Mouse (Mus musculus) cerebellum, adult 18-20 months (tissue): ENCODE results near the gene Gm49322.
A peak's percentile ranks its signal among the peaks of the same experiment; 100 is the strongest.

Source experiments
- DNase-seq, 2 experiments: peaks; one replicate each; pipeline ENCODE4 v3.0.0; 2021

The Gm49322 gene

DNA sequence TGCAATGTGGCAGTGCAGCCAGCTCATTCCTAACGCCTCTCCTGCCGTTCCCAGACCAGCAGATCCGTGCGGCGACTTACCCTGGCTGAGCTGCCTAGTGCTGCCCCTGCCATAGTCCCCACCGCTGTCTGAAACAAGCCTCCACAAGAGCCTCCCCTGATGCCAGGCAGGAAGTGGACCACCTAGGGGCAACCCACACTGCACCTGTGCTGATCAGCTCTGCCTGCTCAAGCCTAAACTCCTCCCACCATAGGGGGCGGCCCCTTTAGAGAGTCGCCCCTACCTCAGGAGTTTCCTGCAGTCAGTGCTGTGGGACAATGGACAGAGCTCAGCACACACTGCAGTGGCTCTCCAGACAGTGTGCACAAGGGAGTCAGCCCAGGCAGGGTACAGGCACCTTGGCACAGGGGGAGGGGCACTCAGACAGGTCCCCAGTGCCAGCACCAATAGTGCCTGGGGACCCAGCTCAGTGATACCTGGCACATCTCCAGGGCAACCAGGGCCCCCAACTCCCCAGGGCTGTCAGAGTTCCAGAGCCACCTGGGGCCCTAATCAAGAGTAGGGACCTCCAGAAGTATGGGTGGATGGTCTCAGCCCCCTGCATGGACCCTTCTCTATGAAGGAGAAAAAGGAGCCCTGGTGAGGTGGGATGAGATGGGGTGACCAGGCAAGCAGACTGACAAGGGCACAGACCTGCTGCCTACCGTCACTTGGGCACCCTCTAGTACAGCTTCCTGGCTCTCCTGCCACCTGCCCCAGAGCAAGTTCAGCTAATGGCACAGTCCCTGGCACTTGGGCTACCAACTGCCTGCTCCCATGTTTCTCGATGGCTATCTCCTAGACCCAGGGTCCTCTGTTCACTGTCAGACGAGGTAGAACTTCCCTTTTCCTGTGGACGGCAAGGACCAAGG lies 20.9 kb upstream of the Gm49322 start:
- DNase-seq = peak in 1 of 2 experiments; percentile 21

DNA sequence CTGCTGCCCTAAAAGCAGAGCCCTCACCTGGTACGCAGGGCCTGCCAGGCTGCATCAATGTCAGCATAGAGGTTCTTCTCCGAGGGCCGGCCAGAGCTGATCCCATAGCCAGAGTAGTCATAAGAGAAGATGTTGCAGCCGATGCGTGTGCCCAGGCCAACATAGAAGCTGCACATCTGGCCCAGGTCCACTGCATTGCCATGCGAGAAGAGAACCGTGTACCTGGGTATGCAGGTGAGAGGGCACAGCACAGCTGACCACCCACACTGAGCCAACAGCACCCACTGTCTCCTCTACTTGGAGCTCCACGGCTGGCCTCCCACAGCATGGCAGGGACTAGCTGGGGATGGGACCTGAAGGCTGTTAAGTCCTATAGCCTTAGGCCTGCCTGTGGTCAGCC lies 20.2 kb upstream of the Gm49322 start:
- DNase-seq = no peak

DNA sequence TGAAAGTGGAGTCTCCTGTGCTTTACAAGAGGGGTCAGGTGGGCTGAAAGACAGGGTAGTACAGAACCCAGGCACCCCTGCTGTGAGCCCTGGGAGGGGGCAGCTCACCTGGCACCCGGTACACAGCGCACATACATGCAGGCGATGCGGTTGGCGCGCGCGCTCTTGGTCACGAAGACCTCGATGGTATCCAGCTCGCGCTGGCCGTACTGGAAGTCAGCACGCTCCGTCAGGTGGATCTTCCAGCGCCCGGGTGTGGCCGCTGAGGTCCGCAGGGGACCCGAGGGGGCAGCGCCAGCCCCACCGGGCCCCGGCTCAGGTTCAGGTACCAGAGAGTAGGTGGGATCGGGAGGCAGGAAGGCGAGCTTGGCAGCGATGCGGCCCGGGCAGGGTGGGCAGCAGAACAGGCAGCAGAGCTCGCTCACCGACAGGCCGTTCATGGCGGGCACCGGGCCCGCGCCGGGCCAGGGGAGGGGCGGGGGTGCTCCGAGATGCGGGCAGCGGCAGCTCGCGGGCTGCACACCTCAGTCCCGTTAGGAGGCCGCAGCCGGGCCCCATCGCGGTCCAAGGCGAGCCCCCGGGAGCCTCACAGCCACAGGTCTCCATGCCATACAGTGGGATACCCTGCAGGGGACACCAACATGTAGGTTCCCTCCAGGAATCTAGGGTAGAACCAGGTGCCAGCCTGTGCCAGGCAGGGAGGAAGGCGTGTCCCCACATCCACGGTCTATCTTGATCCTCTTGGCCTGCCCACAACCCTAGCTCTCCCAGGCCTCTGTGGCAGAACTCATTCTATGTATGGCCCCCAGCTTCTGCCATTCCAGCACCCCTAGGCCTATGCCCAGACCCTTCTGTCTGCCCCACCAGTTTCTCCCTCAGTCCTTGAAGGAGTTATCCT lies 19.2 kb upstream of the Gm49322 start:
- DNase-seq = peak in 1 of 2 experiments; percentile 38

DNA sequence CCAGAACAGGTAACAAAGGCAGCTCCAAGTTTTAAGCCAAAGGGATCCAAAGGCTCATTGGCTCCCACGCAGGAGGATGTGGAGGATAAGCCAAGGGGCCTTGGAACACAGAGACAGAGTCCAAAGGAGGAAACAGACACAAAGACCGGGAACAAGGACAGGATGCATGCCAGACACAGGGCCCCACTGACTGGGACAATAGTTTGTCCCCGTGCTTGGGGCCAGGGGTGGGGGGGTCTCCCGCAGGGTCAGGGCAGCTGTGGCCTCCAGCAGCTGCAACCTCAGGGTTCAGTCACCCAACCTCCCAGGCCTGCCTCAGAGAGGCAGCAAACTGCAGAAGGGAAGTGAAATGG lies 18.5 kb upstream of the Gm49322 start:
- DNase-seq = no peak

DNA sequence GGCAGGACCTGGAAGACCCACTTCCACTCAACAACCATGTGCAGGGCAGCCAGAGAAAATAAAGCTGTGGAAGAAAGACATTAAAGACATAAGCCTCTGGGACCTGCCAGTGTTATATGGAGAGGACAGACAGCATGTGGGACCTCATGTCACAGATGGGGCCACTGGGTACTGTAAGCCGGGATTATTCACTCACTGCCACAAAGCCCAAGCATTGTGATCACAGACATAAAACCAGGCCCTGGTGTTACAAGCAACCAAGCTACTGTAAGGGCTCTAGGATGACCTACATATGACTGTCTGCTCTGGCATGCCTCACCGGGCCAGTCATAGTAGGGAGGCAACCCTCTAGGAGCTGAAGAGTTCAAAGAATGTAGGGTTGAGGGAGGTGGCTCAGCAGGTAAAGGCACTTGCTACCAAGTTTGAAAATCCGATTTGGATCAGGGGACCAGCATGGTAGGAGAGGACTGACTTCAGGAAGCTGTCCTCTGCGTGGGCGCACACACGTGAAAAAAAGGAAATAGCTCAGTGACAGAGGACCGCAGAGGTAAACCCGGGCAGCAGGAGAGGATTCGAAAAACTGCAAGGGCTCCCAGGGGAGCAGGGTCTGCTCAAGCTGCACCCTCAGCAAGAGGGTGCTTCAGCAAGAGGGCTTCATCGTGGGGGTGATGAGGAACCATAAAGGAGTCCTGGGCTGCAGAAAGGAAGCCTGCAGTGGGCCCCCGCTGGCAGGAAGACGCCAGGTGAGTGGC lies 16.5 kb upstream of the Gm49322 start:
- no peak for DNase-seq

DNA sequence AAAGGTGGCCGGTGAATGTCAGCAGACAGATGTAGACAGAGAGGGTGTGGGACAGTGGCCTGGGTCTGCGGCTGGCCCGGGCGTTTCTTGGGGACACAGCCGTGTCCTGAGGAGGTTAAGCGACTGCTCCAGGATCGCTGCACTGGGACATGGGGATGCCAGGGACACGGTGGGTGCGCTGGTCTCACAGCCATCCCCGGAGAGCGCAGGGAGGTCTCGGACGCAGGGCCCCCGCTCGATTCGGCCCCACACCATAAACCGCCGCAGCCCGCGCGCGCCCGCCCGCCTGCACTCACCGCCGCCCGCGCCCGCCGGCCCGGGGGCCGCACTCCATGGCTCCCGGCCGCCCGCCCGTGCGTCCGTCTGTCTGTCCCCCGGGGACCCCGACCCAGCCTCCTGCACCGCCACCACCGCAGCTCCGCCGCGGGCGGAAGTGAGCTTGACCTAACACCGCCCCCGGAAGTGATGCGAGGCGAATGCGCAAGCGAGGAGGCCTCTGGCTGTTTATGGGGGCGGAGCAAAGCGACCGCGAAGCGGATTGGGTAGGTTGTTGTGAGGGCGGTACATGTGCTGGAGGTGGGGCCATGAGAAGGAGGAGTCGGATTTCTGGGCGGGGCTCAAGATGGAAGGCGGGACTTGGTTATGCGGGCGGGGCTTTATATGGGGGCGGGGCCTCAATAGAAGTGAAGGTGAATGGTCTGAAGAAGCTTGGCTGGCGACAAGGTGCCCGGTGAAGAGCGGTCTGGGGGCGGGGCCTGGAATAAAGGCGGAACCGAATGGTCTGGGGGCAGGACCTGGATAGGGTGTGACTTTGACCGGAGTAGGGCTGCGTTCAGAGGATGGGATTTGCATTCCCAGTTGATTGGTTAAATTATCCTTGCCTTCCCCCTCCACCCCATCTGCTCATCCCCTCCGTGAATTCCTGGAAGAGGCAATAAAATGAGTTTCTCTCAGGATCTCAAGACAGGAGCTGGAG lies 15.7 kb upstream of the Gm49322 start, which contains the start of gene Abhd17a:
Gene Abhd17a, minus strand, starts transcription at position 463 of the 976 bp plus-strand sequence.
- peak; percentile 90 to 97 for DNase-seq

DNA sequence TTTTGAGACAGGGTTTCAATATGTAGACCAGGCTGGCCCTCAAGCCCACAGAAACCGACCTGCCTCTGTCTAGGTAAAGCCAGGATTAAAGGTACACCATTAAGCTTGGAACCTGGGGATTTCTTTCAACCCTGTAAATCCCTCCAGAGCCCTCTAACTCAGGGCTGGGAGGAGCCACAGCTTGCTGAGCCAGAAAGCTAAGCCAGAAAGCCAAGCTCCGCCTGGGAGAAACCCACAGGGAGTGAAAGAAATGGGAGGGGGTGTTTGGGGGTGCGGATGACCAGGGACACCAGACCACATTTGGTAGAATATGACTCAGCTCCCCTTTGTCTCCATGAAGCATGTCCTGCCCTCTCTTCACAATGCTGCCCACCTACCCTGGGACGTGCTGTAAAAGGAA lies 9.5 kb upstream of the Gm49322 start:
- DNase-seq = no peak

DNA sequence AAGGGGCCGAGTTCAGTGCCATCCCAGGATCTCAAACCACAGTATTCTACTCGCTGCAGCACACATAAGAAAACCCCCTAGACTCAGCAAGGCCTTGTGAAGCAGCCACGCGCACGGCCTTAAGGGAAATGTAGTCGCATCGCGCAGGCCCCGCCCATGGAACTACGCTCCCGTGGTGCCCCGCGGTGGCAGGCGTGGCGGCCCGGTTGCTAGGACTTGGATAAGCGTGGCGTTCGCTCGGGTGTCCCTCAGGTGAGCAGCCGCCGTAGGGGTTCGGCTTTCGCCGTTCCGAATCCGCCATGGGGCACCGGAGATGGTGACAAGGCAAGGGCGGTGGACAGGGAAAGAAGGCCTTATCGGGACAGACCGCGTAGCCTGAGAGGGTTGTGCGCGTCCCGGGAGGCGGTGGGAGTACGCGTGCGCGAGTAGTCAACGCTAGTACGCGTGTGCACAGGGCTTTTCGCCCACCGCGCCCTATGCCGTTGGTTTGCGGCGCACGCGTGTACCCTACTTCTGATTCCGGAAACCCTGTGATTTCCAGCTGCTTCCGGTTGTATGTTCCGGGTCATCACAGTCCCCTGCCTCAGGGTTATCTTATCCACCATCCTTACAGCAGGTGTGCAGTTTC lies 3.0 kb upstream of the Gm49322 start, which contains the start of the genes Scamp4 and Adat3:
Gene Scamp4, plus strand, starts transcription at position 175 of the 628 bp plus-strand sequence.
Gene Adat3, plus strand, starts transcription at position 183 of the 628 bp plus-strand sequence.
- DNase-seq = peak; percentile 94 to 96

DNA sequence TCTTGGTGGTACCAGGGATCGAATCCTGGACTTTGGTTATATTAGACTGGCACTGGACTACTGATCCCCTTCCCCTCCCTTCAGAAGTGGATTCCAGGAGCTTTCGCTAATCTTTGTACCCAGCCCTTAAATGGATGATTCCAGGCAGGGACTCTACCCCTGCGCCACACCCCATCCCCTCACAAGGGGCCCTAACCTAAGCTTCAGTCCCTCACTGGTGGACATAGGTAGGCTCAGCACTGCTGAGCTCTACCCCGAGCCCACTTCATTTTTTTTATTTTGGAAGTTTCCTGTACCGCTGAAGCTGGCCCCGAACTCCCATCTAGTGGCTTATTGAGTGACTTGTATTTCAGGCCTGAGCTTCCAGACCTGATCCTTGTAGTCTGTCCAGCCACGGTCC lies 2.5 kb upstream of the Gm49322 start:
- DNase-seq = no peak

DNA sequence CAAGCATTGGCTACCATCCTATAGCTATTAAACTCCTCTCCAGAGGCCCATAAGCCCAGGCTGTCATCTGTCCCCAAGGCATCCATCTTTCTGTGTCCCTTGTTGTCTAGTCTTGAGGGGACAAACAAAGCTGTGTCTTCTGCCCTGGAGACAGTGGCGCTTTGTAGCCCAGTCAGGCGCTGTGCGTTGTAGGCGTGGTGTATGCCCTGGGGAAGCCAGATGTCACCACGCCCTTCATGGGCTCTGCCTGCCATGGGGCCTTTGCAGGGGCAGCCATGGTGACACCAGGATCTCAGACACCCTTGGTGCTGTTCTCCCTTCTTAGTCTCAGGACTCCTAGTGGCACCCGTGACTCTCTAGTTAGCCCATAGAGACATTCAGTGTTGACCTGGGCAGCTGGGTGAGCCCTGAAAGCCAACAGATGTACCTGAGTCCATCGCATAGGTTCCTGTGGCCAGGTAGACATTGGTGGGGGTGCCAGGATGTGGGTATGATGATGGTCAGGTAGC lies 1.8 kb upstream of the Gm49322 start:
- DNase-seq = no peak

DNA sequence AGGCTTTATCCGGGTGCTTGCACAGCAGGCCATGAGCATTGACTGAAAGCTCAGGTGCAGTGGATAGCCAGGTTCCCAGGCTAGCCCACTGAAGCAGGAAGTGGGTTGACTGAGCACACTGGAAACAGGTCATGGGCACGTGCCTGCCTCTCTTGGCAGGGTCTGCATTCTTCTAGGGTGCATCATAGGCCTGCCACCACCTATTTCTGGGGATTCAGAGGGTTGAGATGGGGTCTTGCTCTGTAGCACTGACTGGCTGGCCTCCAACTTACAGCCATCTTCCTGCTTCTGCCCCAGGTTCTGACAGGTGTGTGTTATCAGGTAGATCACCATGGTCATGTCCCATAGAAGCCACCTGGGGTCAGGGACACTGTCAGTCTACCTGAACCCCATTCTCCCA lies 833 bp upstream of the Gm49322 start:
- DNase-seq = no peak

DNA sequence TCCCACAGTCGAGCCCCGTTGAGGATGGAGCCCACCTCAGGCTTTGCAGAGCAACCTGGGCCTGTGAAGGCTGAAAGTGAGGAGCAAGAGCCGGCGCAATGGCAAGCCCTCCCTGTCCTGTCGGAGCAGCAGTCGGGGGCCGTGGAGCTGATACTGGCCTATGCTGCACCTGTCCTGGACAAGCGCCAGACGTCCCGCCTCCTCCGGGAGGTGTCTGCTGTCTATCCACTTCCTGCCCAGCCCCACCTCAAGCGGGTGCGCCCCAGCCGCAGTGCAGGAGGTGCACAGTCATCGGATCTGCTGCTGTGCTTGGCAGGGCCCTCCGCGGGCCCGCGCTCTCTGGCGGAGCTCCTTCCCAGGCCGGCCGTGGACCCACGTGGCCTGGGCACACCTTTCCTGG lies 485 bp downstream of the Gm49322 start:
- no peak for DNase-seq

DNA sequence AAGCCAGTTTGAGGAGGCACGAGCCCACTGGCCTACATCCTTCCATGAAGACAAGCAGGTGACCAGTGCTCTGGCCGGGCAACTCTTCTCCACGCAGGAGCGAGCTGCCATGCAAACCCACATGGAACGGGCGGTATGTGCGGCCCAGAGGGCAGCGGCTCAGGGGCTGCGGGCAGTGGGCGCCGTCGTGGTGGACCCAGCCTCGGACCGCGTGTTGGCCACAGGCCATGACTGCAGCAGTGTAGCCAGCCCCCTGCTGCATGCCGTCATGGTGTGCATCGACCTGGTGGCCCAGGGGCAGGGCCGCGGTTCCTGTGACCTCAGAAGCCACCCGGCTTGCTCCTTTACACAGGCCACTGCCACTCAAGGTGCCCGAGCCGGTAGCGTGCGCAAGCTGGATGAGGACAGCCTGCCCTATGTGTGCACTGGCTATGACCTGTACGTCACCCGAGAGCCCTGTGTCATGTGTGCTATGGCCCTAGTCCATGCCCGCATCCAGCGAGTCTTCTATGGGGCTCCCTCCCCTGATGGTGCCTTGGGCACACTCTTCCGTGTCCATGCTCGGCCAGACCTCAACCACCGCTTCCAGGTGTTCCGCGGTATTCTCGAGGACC lies 1.0 kb downstream of the Gm49322 start:
- DNase-seq = no peak

DNA sequence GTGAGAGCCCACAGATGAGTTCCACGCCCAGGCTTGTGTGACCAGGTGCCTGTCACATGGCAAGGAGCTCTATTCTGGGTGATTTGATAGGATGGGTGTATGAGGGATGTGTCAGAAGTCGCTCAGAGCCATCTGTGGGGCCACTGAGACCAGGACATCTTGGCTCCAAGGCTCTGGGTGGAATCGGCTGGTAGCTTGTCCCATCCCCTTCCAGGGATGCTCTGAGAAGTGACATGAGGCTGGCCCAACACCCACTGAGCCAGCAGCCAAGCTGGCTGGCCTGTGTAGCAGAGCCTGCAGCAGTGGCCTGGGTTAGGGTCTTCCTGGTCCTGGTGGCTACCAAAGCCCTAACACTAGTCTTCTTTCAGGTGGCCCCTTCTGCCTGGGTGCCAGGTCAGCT lies 2.6 kb downstream of the Gm49322 start:
- no peak for DNase-seq

DNA sequence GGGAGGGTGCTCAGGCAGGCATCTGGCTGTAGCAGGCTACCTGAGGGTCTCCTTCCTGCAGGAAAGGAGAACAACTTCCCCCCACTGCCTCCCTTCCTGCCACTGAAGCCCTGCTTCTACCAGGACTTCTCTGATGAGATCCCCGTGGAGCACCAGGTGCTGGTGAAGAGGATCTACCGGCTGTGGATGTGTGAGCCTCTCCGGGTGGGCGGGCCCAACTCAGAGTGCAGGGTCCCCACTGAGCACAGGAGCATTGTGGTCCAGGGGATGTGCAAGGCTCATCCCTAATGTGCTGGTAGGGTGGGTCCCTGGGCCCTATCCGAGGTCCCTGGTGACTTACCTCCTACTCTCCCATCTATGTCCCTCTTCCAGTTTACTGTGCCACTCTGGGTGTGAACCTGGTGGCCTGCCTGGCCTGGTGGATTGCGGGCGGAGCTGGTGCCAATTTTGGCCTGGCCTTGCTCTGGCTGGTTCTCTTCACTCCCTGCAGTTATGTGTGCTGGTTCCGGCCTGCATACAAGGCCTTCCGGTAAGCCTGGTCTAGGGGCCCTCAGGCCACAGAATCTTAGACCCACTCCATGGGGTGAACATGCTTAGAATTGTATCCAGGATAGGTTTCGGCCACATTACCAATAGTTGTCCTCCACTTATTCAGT lies 3.6 kb downstream of the Gm49322 start:
- no peak for DNase-seq

DNA sequence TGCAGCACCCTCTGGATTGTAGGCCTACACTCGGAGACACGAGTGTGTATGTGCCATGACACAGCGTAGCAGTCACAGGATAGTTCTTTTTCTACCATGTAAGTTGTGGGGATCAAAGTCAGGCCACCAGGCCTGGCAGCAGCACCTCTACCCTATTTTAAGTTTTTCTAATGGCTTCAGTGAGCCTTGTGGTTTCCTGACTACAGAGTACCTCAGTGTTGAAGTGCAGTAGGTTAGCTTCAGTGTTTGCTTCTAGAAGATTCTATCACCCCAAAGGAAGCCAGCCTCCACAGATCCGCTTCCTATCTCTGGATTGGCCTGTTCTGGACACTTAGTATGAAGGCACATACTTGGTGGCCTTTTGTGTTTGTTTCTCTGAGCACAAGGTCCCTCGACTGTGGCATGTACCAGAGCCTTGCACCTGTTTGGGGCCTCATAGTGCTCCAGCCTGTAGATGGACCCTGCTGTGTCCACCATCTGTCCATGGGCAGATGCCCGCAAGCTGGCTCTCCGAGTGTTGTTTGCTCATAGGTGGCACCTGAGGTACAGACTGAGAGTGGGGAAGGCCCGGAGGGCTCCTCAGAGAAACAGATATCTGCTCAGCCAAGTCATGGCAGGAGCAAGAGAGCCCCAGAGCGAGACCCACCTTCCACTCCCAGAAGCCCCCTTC lies 4.4 kb downstream of the Gm49322 start:
- DNase-seq = peak; percentile 90

DNA sequence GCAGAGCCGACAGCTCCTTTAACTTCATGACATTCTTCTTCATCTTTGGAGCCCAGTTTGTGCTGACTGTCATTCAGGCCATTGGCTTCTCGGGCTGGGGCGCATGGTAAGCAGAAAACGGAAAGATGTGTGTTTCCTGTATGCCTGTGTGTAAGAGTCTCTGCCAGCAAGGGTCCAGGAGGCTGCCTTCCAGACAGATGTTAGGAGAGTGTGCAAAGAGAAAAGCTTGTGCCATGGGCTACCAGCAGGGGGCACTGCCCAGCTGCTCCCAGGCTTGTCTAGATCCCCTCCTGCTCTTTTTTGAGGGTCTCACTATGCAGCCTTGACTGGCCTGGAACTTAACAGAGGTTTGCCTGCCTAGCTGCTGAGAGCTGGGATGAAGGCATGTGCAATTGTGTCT lies 5.2 kb downstream of the Gm49322 start:
- peak in 1 of 2 experiments; percentile 65 for DNase-seq

DNA sequence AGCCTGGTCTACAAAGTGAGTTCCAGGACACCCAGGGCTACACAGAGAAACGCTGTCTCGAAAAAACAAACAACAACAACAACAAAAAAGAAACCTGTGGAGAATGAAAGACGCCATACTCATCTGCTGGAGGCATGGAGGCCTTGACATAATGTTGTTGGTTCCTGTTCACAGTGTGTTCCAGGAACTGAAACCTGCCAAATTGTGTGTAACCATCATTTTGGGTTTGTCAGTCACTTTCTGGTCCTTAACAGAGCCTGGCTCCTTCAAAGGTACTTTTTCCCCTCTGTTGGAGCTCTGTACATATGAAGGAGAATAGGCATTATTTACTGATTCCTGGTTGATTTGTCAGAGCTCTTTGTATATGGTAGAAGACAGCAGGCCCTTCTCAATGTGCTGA lies 6.1 kb downstream of the Gm49322 start:
- DNase-seq = no peak

DNA sequence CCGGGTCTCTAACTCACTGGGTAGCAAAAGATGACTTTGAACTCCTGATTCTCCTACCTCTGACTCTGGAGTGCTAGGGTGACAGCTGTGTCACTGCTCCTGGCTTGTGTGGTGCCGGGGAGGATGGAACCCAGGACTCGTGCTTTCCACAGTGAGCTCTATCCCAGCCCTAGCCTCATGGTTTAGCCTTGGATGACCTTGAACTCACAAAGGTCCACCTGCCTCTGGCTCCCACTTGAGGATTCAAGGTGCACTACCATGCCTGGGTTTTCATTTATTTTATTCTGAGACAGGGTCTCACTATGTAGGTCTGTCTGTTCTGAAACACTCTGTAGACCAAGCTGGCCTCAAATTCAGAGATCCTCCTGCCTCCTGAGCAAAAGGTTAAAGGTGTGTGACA lies 8.0 kb downstream of the Gm49322 start:
- no peak for DNase-seq
